Mouse (Mus musculus) liver, adult 2 months (tissue): Measurements from ENCODE around the gene Pibf1. TPM values are rescaled to one million over a fixed set of nuclear protein-coding genes. Genes with fewer than 3 reads are reported as not detected.

Experiments
- DNase-seq: peaks from one replicate; pipeline ENCODE4 v3.0.0-alpha.2; 2011; ENCODE audit warnings: low read depth, low spot score; ENCODE audit errors: extremely low read depth
- H3K27ac ChIP-seq: fragments of 200-500 bp; replicated peaks from 2 replicates; pipeline ENCODE4 v1.5.1; 2012; ENCODE audit warnings: low read depth, mild to moderate bottlenecking, control low read depth, inconsistent platforms, low read length; ENCODE audit not compliant: insufficient read depth
- H3K27me3 ChIP-seq: fragments of 200-500 bp; 2 replicates; pipeline ENCODE4 v1.6.1; 2012; ENCODE audit warnings: mild to moderate bottlenecking, moderate library complexity, low read length, inconsistent platforms; ENCODE audit not compliant: control insufficient read depth, insufficient read depth
- H3K36me3 ChIP-seq: fragments of 200-500 bp; 2 replicates; pipeline ENCODE4 v1.6.1; 2012; ENCODE audit warnings: low read length, inconsistent platforms; ENCODE audit not compliant: control insufficient read depth, insufficient read depth
- H3K4me1 ChIP-seq: fragments of 200-500 bp; 2 replicates; pipeline ENCODE4 v1.6.1; 2011; ENCODE audit warnings: low read length; ENCODE audit not compliant: control insufficient read depth, insufficient read depth
- H3K4me3 ChIP-seq: fragments of 200-500 bp; 2 replicates; pipeline ENCODE4 v1.5.1; 2011; ENCODE audit warnings: low read depth, mild to moderate bottlenecking, control low read depth, low read length, moderate library complexity; ENCODE audit not compliant: insufficient read depth
- H3K79me2 ChIP-seq: fragments of 200-500 bp; 2 replicates; pipeline ENCODE4 v1.6.1; 2012; ENCODE audit warnings: inconsistent platforms, mild to moderate bottlenecking, low read length, moderate library complexity; ENCODE audit not compliant: control insufficient read depth, insufficient read depth
- H3K9ac ChIP-seq: fragments of 200-500 bp; 2 replicates; pipeline ENCODE4 v1.6.1; 2012; ENCODE audit warnings: low read depth, mild to moderate bottlenecking, control low read depth, inconsistent platforms, low read length
- CTCF ChIP-seq: fragments of 200-500 bp; IDR thresholded peaks from 2 replicates; pipeline ENCODE4 v1.5.1; 2011; ENCODE audit warnings: low read depth, low read length, control low read depth
- POLR2A ChIP-seq: fragments of 200-500 bp; IDR thresholded peaks from 2 replicates; pipeline ENCODE4 v1.6.1; 2011; ENCODE audit warnings: low read length, control low read depth; ENCODE audit not compliant: insufficient read depth; ENCODE audit errors: extremely low read depth
- WGBS: fragments of 180-500 bp; shearing (Covaris S2); methylation state at CpG from one replicate; pipeline ENCODE4 v1.1.7; 2018; 5-methylcytosine and 5-hydroxymethylcytosine counted together
- polyA plus RNA-seq: library from polyadenylated mRNA; depleted of rRNA; stranded (reverse); fragments of >200 nt; gene quantifications from 2 replicates; pipeline ENCODE4 v1.2.3, GENCODE M21; 2012
- total RNA-seq: library from RNA; depleted of rRNA; stranded (reverse); fragments of >200 nt; gene quantifications from 2 replicates; pipeline ENCODE4 v1.2.3, GENCODE M21; 2014

Gene Pibf1
- total and polyA plus RNA-seq, 2 experiments, result 0.70 to 8.3 TPM

DNA sequence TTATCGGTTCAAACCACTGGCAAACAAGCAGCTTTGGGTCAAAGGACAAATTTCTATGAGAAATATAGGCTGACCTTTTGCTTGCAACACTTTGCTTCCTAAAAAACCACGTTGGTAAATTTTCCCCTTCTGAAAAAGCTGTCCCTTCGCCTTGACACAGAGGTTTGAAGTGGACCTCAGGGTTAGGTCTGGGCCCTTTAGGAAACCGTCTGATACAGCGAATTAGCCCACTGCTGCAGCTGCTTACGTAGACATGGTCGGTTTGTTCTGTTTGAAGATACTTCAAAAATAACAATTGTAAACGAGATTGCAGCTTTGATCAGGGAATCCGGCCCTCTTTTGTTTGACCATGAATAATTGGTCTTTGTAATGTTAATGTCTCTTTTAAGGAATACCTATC, 179.1 kb downstream of the Pibf1 start:
- H3K79me2 ChIP-seq, result no peaks in the 10 kb centered on the region
- H3K4me1 ChIP-seq, result no peaks in the 10 kb centered on the region
- no peak overlapping the region for H3K27ac ChIP-seq
- DNase-seq, result no peak
- no peak overlapping the region for H3K9ac ChIP-seq
- WGBS, result 36% methylated on average over 9 of the region's 9 CpGs
- no peaks in the 10 kb centered on the region for H3K27me3 ChIP-seq
- H3K36me3 ChIP-seq, result no peaks in the 10 kb centered on the region
- TF ChIP-seq POLR2A (no peak), CTCF (no peak)
- no peak overlapping the region for H3K4me3 ChIP-seq

- Histone ChIP-seq H3K79me2 (no peaks in the 10 kb centered on the region), H3K36me3 (no peaks in the 10 kb centered on the region), H3K27me3 (no peaks in the 10 kb centered on the region), H3K27ac (no peak overlapping the region), H3K4me1 (no peaks in the 10 kb centered on the region), H3K9ac (no peak overlapping the region), H3K4me3 (no peak overlapping the region)
- no peak for TF ChIP-seq CTCF
- no peak for TF ChIP-seq POLR2A
- DNase-seq, result no peak
- 51% methylated on average over 12 of the region's 12 CpGs for WGBS
Observed at GRCm38 (mm10) chr14:99278763-99279486, 179.7 kb downstream of the Pibf1 start.

- Histone ChIP-seq H3K27me3 (no peaks in the 10 kb centered on the region), H3K4me1 (no peaks in the 10 kb centered on the region), H3K36me3 (no peaks in the 10 kb centered on the region), H3K79me2 (no peaks in the 10 kb centered on the region), H3K27ac (no peak overlapping the region), H3K9ac (no peak overlapping the region), H3K4me3 (no peak overlapping the region)
- TF ChIP-seq POLR2A (no peak), CTCF (no peak)
- DNase-seq, result no peak
- WGBS, result 58% methylated on average over 5 of the region's 5 CpGs
Observed at GRCm38 (mm10) chr14:99280399-99280798, 181.2 kb downstream of the Pibf1 start.

- Histone ChIP-seq H3K36me3 (no peaks in the 10 kb centered on the region), H3K4me1 (no peaks in the 10 kb centered on the region), H3K27me3 (no peaks in the 10 kb centered on the region), H3K79me2 (no peaks in the 10 kb centered on the region), H3K27ac (no peak overlapping the region), H3K4me3 (no peak overlapping the region), H3K9ac (no peak overlapping the region)
- no peak for DNase-seq
- TF ChIP-seq POLR2A (no peak), CTCF (no peak)
- 79% methylated on average over 5 of the region's 5 CpGs for WGBS
Observed at GRCm38 (mm10) chr14:99280825-99281433, 181.7 kb downstream of the Pibf1 start.

GRCm38 (mm10) chr14:99285486-99285885, 186.3 kb downstream of the Pibf1 start:
- no peak overlapping the region for H3K9ac ChIP-seq
- TF ChIP-seq POLR2A (no peak), CTCF (no peak)
- WGBS, result 87% methylated on average over 4 of the region's 4 CpGs
- no peak overlapping the region for H3K27ac ChIP-seq
- no peaks in the 10 kb centered on the region for H3K4me1 ChIP-seq
- no peak for DNase-seq
- no peaks in the 10 kb centered on the region for H3K27me3 ChIP-seq
- H3K4me3 ChIP-seq, result no peak overlapping the region
- H3K36me3 ChIP-seq, result no peaks in the 10 kb centered on the region
- no peaks in the 10 kb centered on the region for H3K79me2 ChIP-seq

- no peak for DNase-seq
- Histone ChIP-seq H3K9ac (no peak overlapping the region), H3K79me2 (no peaks in the 10 kb centered on the region), H3K4me1 (no peaks in the 10 kb centered on the region), H3K4me3 (no peak overlapping the region), H3K27ac (no peak overlapping the region), H3K27me3 (no peaks in the 10 kb centered on the region), H3K36me3 (no peaks in the 10 kb centered on the region)
- TF ChIP-seq POLR2A (no peak), CTCF (no peak)
- 94% methylated on average over 5 of the region's 5 CpGs for WGBS
Observed at GRCm38 (mm10) chr14:99292176-99292575, 193.0 kb downstream of the Pibf1 start.
